Mouse (Mus musculus): ENCODE measurements at regions not wholly inside any gene's neighbourhood (a gene's known extent, or its start where the extent isn't known, plus 50 kb on each side); places are given as distances from the start of the nearest gene placed in this dataset.

DNA sequence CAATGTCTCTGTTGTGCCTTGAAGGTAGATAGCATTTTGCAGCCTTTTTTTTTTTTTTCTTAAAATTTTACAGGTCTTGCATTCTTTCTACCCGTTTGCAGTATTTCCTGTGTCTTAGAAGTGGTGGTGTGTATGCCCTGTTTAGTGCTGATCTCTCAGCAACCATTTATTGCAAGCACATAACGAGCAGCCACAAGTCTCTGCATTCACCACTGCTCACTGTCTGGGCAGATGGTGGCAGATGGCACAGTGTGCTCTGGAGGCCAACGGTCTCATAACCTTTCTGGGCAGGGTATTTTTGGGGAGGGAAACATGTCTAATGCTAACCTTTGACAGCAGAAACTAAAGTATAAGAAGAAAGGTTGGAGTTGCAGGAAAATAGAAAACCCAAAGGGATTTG, 266.1 kb upstream of the Ptger4 start:
- DNase-seq (ENCODE audit: low spot score) = no peak

DNA sequence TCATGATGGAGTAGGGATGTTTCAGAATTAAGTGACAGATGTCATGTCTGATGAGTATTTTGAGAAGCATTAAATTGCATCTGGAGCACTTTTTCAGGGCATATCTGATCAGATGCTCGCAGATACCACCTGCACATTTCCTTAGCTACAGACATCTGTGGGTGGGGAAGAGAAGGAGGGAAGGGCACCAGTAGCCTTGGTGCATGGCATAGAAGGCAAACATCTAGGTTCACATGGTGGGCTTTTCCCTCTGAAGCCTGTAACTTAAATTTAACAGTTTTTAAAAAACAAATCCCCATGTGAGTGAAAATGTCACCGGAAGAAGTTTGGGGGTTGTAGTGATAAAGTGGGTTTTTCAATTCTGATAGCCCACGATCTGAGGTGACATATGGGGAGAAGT, 267.1 kb upstream of the Ptger4 start:
- DNase-seq (ENCODE audit: low spot score) = no peak

- DNase-seq (ENCODE audit: low spot score) = no peak
Observed at GRCm38 (mm10) chr15:5512546-5512945, 268.6 kb upstream of the Ptger4 start.

GRCm38 (mm10) chr15:5513146-5513545, 269.2 kb upstream of the Ptger4 start:
- DNase-seq (ENCODE audit: low spot score) = no peak

DNA sequence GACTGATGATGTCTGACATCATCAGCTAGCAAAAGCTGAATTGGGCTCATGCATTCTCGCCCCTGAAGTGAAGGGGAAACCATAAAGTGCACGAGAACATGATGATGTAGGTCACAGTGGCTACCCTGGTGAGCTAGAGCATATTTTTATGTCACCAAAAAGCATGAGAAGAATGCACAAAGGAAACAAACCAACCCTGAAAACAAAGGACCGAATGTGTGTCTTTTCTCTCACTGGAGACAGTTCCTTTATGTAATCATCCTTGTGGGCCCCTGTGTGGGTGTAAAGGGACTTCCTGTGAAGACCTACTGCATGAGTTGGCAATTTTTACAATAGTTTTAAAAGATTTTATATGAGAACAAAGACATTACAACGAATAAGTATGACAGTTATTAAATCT, 270.2 kb upstream of the Ptger4 start:
- no peak for DNase-seq (ENCODE audit: low spot score)

DNA sequence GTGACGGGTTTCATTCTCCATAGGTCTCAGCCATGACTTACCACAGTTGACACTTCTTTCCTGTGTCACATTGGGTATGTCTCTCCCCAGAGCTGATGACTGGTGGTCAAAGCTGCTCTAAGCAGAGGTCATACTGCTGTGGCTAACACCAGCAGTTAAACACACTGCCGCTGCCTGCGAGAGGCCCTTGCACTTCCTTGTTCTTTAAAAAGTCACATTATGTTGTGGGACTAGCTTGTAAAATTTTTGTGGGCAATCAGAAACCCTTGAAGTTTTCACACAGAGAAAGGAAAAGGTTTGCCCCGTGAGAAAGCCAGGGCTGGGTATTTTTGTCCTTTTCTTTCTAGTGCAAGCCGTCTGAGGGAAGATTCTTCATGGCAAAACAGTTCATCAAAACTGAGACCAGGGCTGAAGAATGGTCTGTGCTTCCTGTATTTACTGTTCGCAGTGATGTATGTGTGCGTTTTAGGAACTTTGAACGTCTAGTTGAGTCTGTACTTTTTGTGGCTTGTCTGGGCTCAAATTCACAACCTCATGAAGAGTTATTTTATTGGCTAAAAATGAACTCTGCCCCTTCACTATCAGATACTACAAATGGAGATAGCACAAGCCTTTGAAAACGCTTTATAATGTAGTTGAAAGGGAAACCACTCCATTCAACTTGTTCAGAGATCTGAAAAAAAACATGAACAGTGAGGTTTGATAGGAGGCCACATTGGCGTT, 273.4 kb upstream of the Ptger4 start:
- no peak for DNase-seq (ENCODE audit: low spot score)

DNA sequence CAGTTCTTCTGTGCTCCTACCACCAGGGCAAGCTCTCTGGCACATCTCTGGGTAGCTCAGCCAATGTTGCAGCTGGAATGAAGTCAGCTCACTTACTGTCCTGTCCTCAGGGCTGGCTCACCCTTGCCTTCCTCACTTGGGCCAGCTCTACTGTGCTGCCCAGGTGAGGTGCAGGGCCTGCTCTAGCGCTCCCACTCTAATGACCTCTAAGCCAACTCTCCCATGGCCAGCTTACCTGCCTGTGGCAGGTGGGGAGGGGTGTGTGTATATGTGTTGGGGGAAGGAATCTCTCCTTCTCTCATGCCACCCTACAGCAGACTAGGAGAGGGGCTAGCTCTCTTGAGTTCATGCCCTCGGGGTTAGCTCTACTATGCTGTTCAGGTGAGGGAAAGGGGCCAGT, 275.6 kb upstream of the Ptger4 start:
- no peak for DNase-seq (ENCODE audit: low spot score)

DNA sequence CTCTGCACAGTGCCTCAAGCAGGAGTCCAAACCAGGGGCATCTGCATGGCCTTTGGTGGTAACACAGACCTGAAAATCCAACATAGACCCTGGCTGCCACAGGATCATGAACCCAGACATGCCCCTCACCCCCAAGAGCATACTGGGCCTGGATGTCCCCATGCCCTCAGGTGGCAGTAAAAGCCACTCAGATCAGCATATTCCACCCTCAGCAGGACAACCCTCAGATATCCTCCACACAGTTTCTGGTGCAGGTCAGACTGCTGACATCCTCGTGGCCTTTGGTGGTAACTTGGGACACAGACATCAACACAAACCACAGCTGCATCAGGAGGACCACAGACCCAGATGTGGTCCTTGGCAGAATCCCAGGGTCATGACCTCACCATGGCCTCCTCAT, 276.0 kb upstream of the Ptger4 start:
- DNase-seq (ENCODE audit: low spot score) = no peak

- no peak for DNase-seq (ENCODE audit: low spot score)
Observed at GRCm38 (mm10) chr15:5528619-5529018, 284.6 kb upstream of the Ptger4 start.

- no peak for DNase-seq (ENCODE audit: low spot score)
Observed at GRCm38 (mm10) chr15:5533656-5534055, 289.7 kb upstream of the Ptger4 start.

DNA sequence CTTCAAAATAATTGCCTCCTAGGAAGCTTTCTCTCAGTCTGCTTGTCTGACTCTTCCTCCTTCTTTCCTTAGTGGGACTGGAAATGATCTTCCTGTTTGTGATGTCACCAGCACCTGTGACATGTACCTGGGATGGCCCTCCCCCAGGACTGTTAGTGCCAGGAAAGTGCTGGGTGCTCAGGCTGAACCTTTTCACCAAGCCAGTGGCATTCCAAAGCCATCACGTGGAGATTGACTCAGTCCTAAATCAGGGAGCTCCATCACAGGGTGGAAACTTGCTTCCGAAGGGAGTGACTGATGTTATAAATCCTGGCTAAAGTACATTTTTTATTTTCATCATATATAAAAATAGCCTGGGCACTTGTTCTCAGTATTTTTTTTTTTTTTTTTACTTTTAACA, 293.4 kb upstream of the Ptger4 start:
- DNase-seq (ENCODE audit: low spot score) = no peak

- no peak for DNase-seq (ENCODE audit: low spot score)
Observed at GRCm38 (mm10) chr15:5539301-5539928, 295.4 kb upstream of the Ptger4 start.

DNA sequence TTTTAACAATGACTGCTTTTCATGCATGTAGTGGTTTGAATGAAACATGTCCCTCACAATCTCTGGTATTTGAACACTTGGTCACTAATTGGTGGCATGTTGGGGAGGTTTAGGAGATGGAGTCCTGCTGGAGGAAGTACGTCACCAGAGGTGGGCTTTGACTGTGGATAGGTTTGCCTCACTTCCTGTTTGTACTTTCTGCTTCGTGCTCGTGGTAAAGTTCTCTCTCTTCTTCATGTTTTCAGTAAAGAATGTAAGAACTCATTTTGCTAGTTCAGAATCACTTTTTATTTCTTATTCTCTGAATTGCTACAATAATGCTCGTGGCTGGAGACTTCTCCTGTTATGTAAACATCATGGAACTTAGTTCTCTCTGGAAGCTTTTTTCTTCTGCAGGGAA, 310.5 kb upstream of the Ptger4 start:
- no peak for DNase-seq (ENCODE audit: low spot score)

DNA sequence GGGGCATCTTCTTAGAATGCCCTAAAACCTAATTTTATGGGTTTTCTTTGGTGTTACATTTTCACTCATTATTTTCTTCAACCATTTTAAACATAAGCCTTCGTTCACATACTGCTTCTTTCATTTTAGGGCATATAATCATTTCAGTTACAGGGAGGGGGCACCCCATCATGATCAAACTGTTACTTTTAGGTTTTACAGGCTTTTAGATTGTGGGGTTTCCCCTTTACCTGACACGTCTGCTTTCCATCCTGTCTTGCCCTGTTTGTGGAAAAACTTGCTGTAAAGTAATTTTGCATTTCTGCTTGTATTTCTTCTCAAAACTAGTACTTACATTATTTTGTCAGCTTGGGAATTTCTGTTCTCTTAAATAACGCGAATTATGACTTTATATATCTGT, 310.9 kb upstream of the Ptger4 start:
- DNase-seq (ENCODE audit: low spot score) = no peak

DNA sequence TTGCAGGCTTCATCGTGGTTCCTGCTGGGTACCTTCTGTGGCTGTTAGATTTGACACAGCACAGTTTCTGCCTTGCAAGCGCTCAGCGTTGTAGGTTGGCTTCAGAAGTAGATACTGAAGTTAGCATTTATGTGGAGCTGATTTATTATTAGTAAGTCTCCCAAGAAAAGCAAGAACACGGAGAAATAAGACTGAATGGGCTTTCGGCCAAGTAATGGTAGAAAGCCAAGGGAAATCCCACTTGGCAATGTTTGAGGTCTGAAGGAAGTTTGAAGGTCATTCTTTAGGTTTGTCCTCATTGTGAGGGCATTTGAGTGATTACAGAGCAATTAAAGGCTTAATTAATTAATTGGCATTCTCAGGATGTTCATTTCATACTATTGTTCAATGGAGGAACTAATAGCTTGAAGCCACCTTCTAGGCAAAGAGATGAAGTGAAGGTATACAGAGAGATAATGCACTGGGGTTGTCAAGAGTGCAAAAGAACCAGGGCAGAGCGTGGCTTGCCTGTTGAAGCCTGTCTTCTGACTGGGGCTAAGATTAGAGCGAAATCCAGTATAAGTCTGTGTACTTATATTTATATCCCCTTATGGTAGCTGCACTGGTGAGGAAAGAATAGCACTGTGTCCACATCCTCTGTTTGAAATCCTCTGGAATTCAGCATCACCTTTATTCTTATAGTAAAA, 311.5 kb upstream of the Ptger4 start:
- DNase-seq (ENCODE audit: low spot score) = no peak

DNA sequence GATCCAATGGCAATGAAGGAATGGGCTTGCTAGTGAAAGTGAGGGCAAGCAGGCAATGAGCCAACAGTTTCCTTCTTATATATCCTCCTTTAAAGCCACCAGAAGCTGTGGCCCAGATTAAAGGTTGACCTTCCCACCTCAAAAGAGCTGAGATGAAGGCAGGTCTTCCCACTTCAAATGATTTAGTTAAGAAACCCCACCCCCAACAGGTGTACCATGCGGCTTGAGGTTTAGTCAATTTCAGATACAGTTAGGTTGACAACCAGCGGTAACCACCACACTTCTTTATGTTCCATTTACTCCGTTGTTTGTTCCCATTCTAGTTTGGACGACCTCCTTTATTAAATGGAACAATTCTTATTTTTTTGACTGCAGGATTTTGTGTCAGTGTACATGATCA, 317.8 kb upstream of the Ptger4 start:
- no peak for DNase-seq (ENCODE audit: low spot score)

- no peak for DNase-seq (ENCODE audit: low spot score)
Observed at GRCm38 (mm10) chr15:5574366-5574765, 330.4 kb upstream of the Ptger4 start.

- DNase-seq (ENCODE audit: low spot score) = no peak
Observed at GRCm38 (mm10) chr15:5579559-5579958, 335.6 kb upstream of the Ptger4 start.

DNA sequence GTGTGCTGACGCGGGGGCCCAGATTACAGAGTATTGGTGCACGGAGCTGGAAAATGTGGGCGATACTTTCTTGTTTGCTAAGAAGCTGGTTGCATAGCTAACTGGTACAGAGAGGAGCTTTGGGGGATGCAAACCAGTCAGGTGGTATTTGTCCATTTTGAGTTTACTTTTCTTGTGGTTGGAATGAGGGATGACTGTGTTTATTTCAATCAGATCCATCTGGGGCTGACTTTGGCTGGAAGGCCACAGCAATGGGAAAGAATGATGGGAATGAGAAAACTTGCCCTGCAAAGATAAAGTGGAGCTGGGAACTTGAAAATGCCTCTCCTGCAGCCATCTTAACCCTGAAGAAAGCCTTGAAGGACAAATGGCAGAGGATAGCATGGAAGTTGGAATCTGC, 336.4 kb upstream of the Ptger4 start:
- DNase-seq (ENCODE audit: low spot score) = no peak

- DNase-seq (ENCODE audit: low spot score) = no peak
Observed at GRCm38 (mm10) chr15:5584381-5584780, 340.4 kb upstream of the Ptger4 start.

- no peak for DNase-seq (ENCODE audit: low spot score)
Observed at GRCm38 (mm10) chr15:5604732-5605266, 360.8 kb upstream of the Ptger4 start.

- no peak for DNase-seq (ENCODE audit: low spot score)
Observed at GRCm38 (mm10) chr15:5607533-5607932, 363.5 kb upstream of the Ptger4 start.

- DNase-seq (ENCODE audit: low spot score) = no peak
Observed at GRCm38 (mm10) chr15:5623021-5623420, 379.0 kb upstream of the Ptger4 start.

Measured in testis, postnatal 14 days (tissue).